Mouse (Mus musculus) adrenal gland, adult 10 weeks (tissue): ENCODE results near the gene Lig1. TPM values are rescaled to one million over a fixed set of nuclear protein-coding genes. Genes with fewer than 3 reads are reported as not detected.

ENCODE experiments used
- polyA plus RNA-seq: library from polyadenylated mRNA; stranded (reverse); fragments of 350-450 nt; fragmentation: Illumina TruSeq; extraction: RNeasy Lipid Tissue Mini Kit (QIAGEN cat#74804); gene quantifications from one replicate; pipeline ENCODE4 v1.2.3, GENCODE M21; 2014; ENCODE audit warnings: low read depth, low replicate concordance

Gene Lig1
- 6.9 TPM for polyA plus RNA-seq

GRCm38 (mm10) chr7:13277081-13277480, at the start of gene Lig1:
Gene Lig1, plus strand, starts transcription at chr7:13277283.

GRCm38 (mm10) chr7:13278308-13278891, 1.3 kb downstream of the Lig1 start, which contains the start of gene Zswim9:
Gene Zswim9, minus strand, starts transcription at chr7:13278721.

GRCm38 (mm10) chr7:13324316-13324715, 47.2 kb downstream of the Lig1 start, which contains the start of gene Pla2g4c:
Gene Pla2g4c, plus strand, starts transcription at chr7:13324655.

Other genes starting within 250 kb of the Lig1 start
- 108 TPM for gene Chmp2a, start 242.5 kb upstream of the Lig1 start, polyA plus RNA-seq
- gene Ube2m, start 239.0 kb upstream of the Lig1 start, polyA plus RNA-seq = 79.8 TPM
- 0.52 TPM for gene Mzf1, start 222.5 kb upstream of the Lig1 start, polyA plus RNA-seq
- gene Vmn1r85, start 182.1 kb upstream of the Lig1 start, polyA plus RNA-seq = not detected
- not detected for gene Vmn1r86, start 157.4 kb upstream of the Lig1 start, polyA plus RNA-seq
- not detected for gene Vmn1r87, start 137.1 kb upstream of the Lig1 start, polyA plus RNA-seq
- not detected for gene Vmn1r88, start 117.7 kb upstream of the Lig1 start, polyA plus RNA-seq
- not detected for gene Vmn1r89, start 64.3 kb upstream of the Lig1 start, polyA plus RNA-seq
- gene Zswim9, start 1.4 kb downstream of the Lig1 start, polyA plus RNA-seq = 7.6 TPM
- gene Pla2g4c, start 47.4 kb downstream of the Lig1 start, polyA plus RNA-seq = 0.41 TPM
- not detected for gene Cabp5, start 120.8 kb downstream of the Lig1 start, polyA plus RNA-seq
- not detected for gene Bsph1, start 173.6 kb downstream of the Lig1 start, polyA plus RNA-seq